Mouse (Mus musculus) lung, adult 2 months (tissue): ENCODE data around the gene Runx2. TPM values are rescaled to one million over a fixed set of nuclear protein-coding genes. Genes with fewer than 3 reads are reported as not detected.

Source experiments
- DNase-seq: peaks from one replicate; pipeline ENCODE4 v3.0.0; 2022
- H3K4me1 ChIP-seq: fragments of 200-500 bp; 2 replicates; pipeline ENCODE4 v1.6.1; 2011; ENCODE audit warnings: low read length; ENCODE audit not compliant: control insufficient read depth, insufficient read depth
- H3K4me3 ChIP-seq: fragments of 200-500 bp; replicated peaks from 2 replicates; pipeline ENCODE3; 2011; ENCODE audit warnings: low read depth, mild to moderate bottlenecking, control low read depth, low read length; ENCODE audit errors: extremely low read depth
- CTCF ChIP-seq: fragments of 200-500 bp; IDR thresholded peaks from 2 replicates; pipeline ENCODE4 v1.5.1; 2011; ENCODE audit warnings: mild to moderate bottlenecking, low read length, control low read depth; ENCODE audit not compliant: insufficient read depth
- POLR2A ChIP-seq: fragments of 200-500 bp; IDR thresholded peaks from 2 replicates; pipeline ENCODE4 v1.6.1; 2011; ENCODE audit warnings: low read depth, mild to moderate bottlenecking, control low read depth, low read length, borderline replicate concordance; ENCODE audit errors: extremely low read depth
- whole genome bisulfite sequencing: fragments of 180-500 bp; shearing (Covaris S2); methylation state at CpG from one replicate; pipeline ENCODE4 v1.1.7; 2018; 5-methylcytosine and 5-hydroxymethylcytosine counted together
- polyA plus RNA-seq: library from polyadenylated mRNA; depleted of rRNA; stranded (reverse); fragments of >200 nt; gene quantifications from 2 replicates; pipeline ENCODE4 v1.2.3, GENCODE M21; 2012

Gene Runx2
- polyA plus RNA-seq, 1 experiment = 6.7 TPM

GRCm38 (mm10) chr17:44660121-44660806 is 154.3 kb downstream of the Runx2 start:
- 58% methylated on average over 7 of the region's 7 CpGs for WGBS
- no peak for DNase-seq
- TF ChIP-seq POLR2A (no peak), CTCF (no peak)

GRCm38 (mm10) chr17:44654503-44654902 is 160.1 kb downstream of the Runx2 start:
- DNase-seq = no peak
- H3K4me1 ChIP-seq = peaks cover 2% of the 10 kb centered on the region; the same call in 1 of the 2 replicates
- no peak overlapping the region for H3K4me3 ChIP-seq
- WGBS = 55% methylated on average over 4 of the region's 4 CpGs
- TF ChIP-seq POLR2A (no peak), CTCF (no peak)

More at GRCm38 (mm10) chr17:44660121-44660806, 154.3 kb downstream of the Runx2 start:
- Histone ChIP-seq H3K4me1 (no peaks in the 10 kb centered on the region), H3K4me3 (no peak overlapping the region)

- peaks cover 2% of the 10 kb centered on the region; the same call in 1 of the 2 replicates for H3K4me1 ChIP-seq
- H3K4me3 ChIP-seq = no peak overlapping the region
- 51% methylated on average over 3 of the region's 3 CpGs for WGBS
- TF ChIP-seq CTCF (no peak), POLR2A (no peak)
- no peak for DNase-seq
These were observed 161.5 kb downstream of the Runx2 start for GRCm38 (mm10) chr17:44653081-44653480.

GRCm38 (mm10) chr17:44652054-44652453 is 162.5 kb downstream of the Runx2 start:
- TF ChIP-seq CTCF (no peak), POLR2A (no peak)
- H3K4me3 ChIP-seq = no peak overlapping the region
- no peak for DNase-seq
- peaks cover 2% of the 10 kb centered on the region; the same call in 1 of the 2 replicates for H3K4me1 ChIP-seq
- WGBS = 92% methylated on average over 7 of the region's 7 CpGs

- DNase-seq = no peak
- no peak for TF ChIP-seq CTCF
- no peak for TF ChIP-seq POLR2A
- WGBS = 48% methylated on average over 8 of the region's 8 CpGs
- Histone ChIP-seq H3K4me1 (peaks cover 2% of the 10 kb centered on the region; the same call in 1 of the 2 replicates), H3K4me3 (no peak overlapping the region)
These were observed 163.0 kb downstream of the Runx2 start for GRCm38 (mm10) chr17:44651613-44652012.

GRCm38 (mm10) chr17:44650431-44650830 is 164.2 kb downstream of the Runx2 start:
- H3K4me3 ChIP-seq = no peak overlapping the region
- TF ChIP-seq CTCF = no peak
- TF ChIP-seq POLR2A = no peak
- H3K4me1 ChIP-seq = peaks cover 2% of the 10 kb centered on the region; the same call in 1 of the 2 replicates
- DNase-seq = no peak
- 85% methylated on average over 2 of the region's 2 CpGs for WGBS

GRCm38 (mm10) chr17:44649056-44649455 is 165.5 kb downstream of the Runx2 start:
- no peak for DNase-seq
- no peaks in the 10 kb centered on the region for H3K4me1 ChIP-seq

GRCm38 (mm10) chr17:44647916-44648315 is 166.7 kb downstream of the Runx2 start:
- no peak overlapping the region for H3K4me3 ChIP-seq
- 89% methylated on average over 6 of the region's 6 CpGs for WGBS
- TF ChIP-seq POLR2A (no peak), CTCF (no peak)
- DNase-seq = no peak
- H3K4me1 ChIP-seq = no peaks in the 10 kb centered on the region

More at GRCm38 (mm10) chr17:44649056-44649455, 165.5 kb downstream of the Runx2 start:
- WGBS = 20% methylated on average over 8 of the region's 8 CpGs
- H3K4me3 ChIP-seq = no peak overlapping the region
- no peak for TF ChIP-seq CTCF
- no peak for TF ChIP-seq POLR2A

- H3K4me1 ChIP-seq = no peaks in the 10 kb centered on the region
- no peak overlapping the region for H3K4me3 ChIP-seq
- TF ChIP-seq CTCF = no peak
- no peak for TF ChIP-seq POLR2A
- WGBS = 82% methylated on average over 8 of the region's 8 CpGs
- DNase-seq = no peak
These were observed 169.5 kb downstream of the Runx2 start for GRCm38 (mm10) chr17:44645146-44645545.

- DNase-seq = no peak
- WGBS = 86% methylated on average over 6 of the region's 6 CpGs
- TF ChIP-seq POLR2A = no peak
- Histone ChIP-seq H3K4me3 (no peak overlapping the region), H3K4me1 (no peaks in the 10 kb centered on the region)
These were observed 171.3 kb downstream of the Runx2 start for GRCm38 (mm10) chr17:44643260-44643659.
